Mouse (Mus musculus) hindbrain, embryonic 16.5 days (tissue): Measurements from ENCODE around the gene Arhgap23. TPM values are rescaled to one million over a fixed set of nuclear protein-coding genes. Genes with fewer than 3 reads are reported as not detected.
A peak's percentile ranks its signal among the peaks of the same experiment; 100 is the strongest.

ENCODE experiments used
- ATAC-seq: fragments of 200-750 bp; cut with Nextera tagmentation; 2 replicates; pipeline ENCODE4 v1.8.0; 2017; ENCODE audit warnings: moderate TSS enrichment, moderate library complexity
- H3K27ac ChIP-seq: fragments of 300-500 bp; sonication (generic); 2 replicates; pipeline ENCODE4 v1.5.1; 2014; ENCODE audit warnings: low read depth, mild to moderate bottlenecking, control low read depth, low read length, moderate library complexity
- H3K27me3 ChIP-seq: fragments of 300-500 bp; sonication (generic); replicated peaks from 2 replicates; pipeline ENCODE4 v1.6.1; 2014; ENCODE audit warnings: low read length; ENCODE audit not compliant: control insufficient read depth, insufficient read depth
- H3K36me3 ChIP-seq: fragments of 300-500 bp; sonication (generic); 2 replicates; pipeline ENCODE4 v1.6.1; 2014; ENCODE audit warnings: mild to moderate bottlenecking, low read length, moderate library complexity, mixed read lengths; ENCODE audit not compliant: control insufficient read depth, insufficient read depth
- H3K4me1 ChIP-seq: fragments of 300-500 bp; sonication (generic); 2 replicates; pipeline ENCODE4 v1.6.1; 2014; ENCODE audit warnings: low read depth, low read length; ENCODE audit not compliant: control insufficient read depth, insufficient read depth
- H3K4me2 ChIP-seq: fragments of 300-500 bp; sonication (generic); 2 replicates; pipeline ENCODE4 v1.6.1; 2014; ENCODE audit warnings: mild to moderate bottlenecking, low read length, control low read depth, moderate library complexity
- H3K4me3 ChIP-seq: fragments of 300-500 bp; sonication (generic); 2 replicates; pipeline ENCODE4 v1.5.1; 2014; ENCODE audit warnings: mild to moderate bottlenecking, low read length, control low read depth, moderate library complexity
- H3K9ac ChIP-seq: fragments of 300-500 bp; sonication (generic); 2 replicates; pipeline ENCODE4 v1.6.1; 2014; ENCODE audit warnings: low read depth, mild to moderate bottlenecking, control low read depth, low read length, moderate library complexity
- H3K9me3 ChIP-seq: fragments of 300-500 bp; sonication (generic); 2 replicates; pipeline ENCODE4 v1.6.1; 2014; ENCODE audit warnings: mild to moderate bottlenecking, low read length, moderate library complexity; ENCODE audit not compliant: control insufficient read depth
- whole genome bisulfite sequencing: fragments of 180-500 bp; shearing (Covaris S2); extraction: QIAGEN DNeasy Blood & Tissue Kit; methylation state at CpG from one replicate; pipeline ENCODE4 v1.1.7; 2014; 5-methylcytosine and 5-hydroxymethylcytosine counted together
- polyA plus RNA-seq: library from polyadenylated mRNA; unstranded; fragments of >200 nt; fragmentation: Nextera tagmentation; extraction: Ambion mirVana; gene quantifications from 2 replicates; pipeline ENCODE4 v1.2.1, GENCODE M21; 2015

The Arhgap23 gene
- polyA plus RNA-seq, 1 experiment from 2014 or later: 9.4 TPM

GRCm38 (mm10) chr11:97510966-97511660 lies 95.8 kb downstream of the Arhgap23 start:
- H3K9me3 ChIP-seq: no peaks in the 10 kb centered on the region
- WGBS: 21% methylated on average over 10 of the region's 10 CpGs
- H3K4me2 ChIP-seq: no peak overlapping the region; the same call in 1 of the 2 replicates
- peak overlapping the region; percentile 57; the same call in 1 of the 2 replicates for H3K27ac ChIP-seq
- H3K36me3 ChIP-seq: peaks cover 14% of the 10 kb centered on the region
- H3K4me1 ChIP-seq: peaks cover 15% of the 10 kb centered on the region
- H3K9ac ChIP-seq: no peak overlapping the region
- no peak for ATAC-seq
- H3K27me3 ChIP-seq: no peaks in the 10 kb centered on the region
- no peak overlapping the region for H3K4me3 ChIP-seq

- H3K4me2 ChIP-seq: peak overlapping the region; percentile 19; the same call in 1 of the 2 replicates
These were observed 96.5 kb downstream of the Arhgap23 start for GRCm38 (mm10) chr11:97511661-97512369.

GRCm38 (mm10) chr11:97512511-97512910 lies 97.2 kb downstream of the Arhgap23 start:
- H3K27me3 ChIP-seq: no peaks in the 10 kb centered on the region
- ATAC-seq: no peak
- no peak overlapping the region for H3K27ac ChIP-seq
- H3K4me2 ChIP-seq: 0 out of 2 replicates have a peak overlapping the region, but pooled peaks have one; percentile 19
- no peak overlapping the region for H3K4me3 ChIP-seq
- H3K9me3 ChIP-seq: no peaks in the 10 kb centered on the region
- WGBS: 28% methylated on average over 6 of the region's 6 CpGs
- peaks cover 15% of the 10 kb centered on the region for H3K4me1 ChIP-seq
- no peak overlapping the region; the same call in 1 of the 2 replicates for H3K9ac ChIP-seq
- peaks cover 15% of the 10 kb centered on the region for H3K36me3 ChIP-seq

More at GRCm38 (mm10) chr11:97511661-97512369, 96.5 kb downstream of the Arhgap23 start:
- Histone ChIP-seq H3K27ac (peak overlapping the region; percentile 57; the same call in 1 of the 2 replicates), H3K9ac (peak overlapping the region; percentile 2; the same call in 1 of the 2 replicates), H3K4me1 (peaks cover 15% of the 10 kb centered on the region), H3K36me3 (peaks cover 15% of the 10 kb centered on the region), H3K9me3 (no peaks in the 10 kb centered on the region), H3K27me3 (no peaks in the 10 kb centered on the region), H3K4me3 (no peak overlapping the region)
- ATAC-seq: no peak
- 35% methylated on average over 13 of the region's 13 CpGs for WGBS

- Histone ChIP-seq H3K4me3 (no peak overlapping the region), H3K27ac (no peak overlapping the region), H3K4me2 (no peak overlapping the region), H3K9me3 (no peaks in the 10 kb centered on the region), H3K27me3 (no peaks in the 10 kb centered on the region), H3K4me1 (peaks cover 15% of the 10 kb centered on the region), H3K9ac (no peak overlapping the region), H3K36me3 (peaks cover 19% of the 10 kb centered on the region)
- no peak for ATAC-seq
- 77% methylated on average over 3 of the region's 3 CpGs for WGBS
These were observed 97.7 kb downstream of the Arhgap23 start for GRCm38 (mm10) chr11:97513066-97513465.

- Histone ChIP-seq H3K4me1 (peaks cover 10% of the 10 kb centered on the region), H3K9me3 (no peaks in the 10 kb centered on the region), H3K27ac (no peak overlapping the region), H3K9ac (no peak overlapping the region), H3K4me2 (no peak overlapping the region), H3K36me3 (peaks cover 42% of the 10 kb centered on the region), H3K4me3 (no peak overlapping the region), H3K27me3 (no peaks in the 10 kb centered on the region)
- WGBS: 95% methylated on average over 7 of the region's 7 CpGs
- no peak for ATAC-seq
These were observed 105.2 kb downstream of the Arhgap23 start for GRCm38 (mm10) chr11:97520541-97520940.

GRCm38 (mm10) chr11:97521741-97522474 lies 106.6 kb downstream of the Arhgap23 start:
- ATAC-seq: no peak
- Histone ChIP-seq H3K4me3 (no peak overlapping the region), H3K9ac (no peak overlapping the region), H3K4me1 (peaks cover 10% of the 10 kb centered on the region), H3K27me3 (no peaks in the 10 kb centered on the region), H3K36me3 (peaks cover 38% of the 10 kb centered on the region), H3K27ac (no peak overlapping the region; the same call in 1 of the 2 replicates), H3K4me2 (no peak overlapping the region), H3K9me3 (no peaks in the 10 kb centered on the region)
- WGBS: 78% methylated on average over 29 of the region's 29 CpGs

GRCm38 (mm10) chr11:97523107-97523506 lies 107.8 kb downstream of the Arhgap23 start:
- H3K9me3 ChIP-seq: no peaks in the 10 kb centered on the region
- peaks cover 10% of the 10 kb centered on the region for H3K4me1 ChIP-seq
- H3K9ac ChIP-seq: peak overlapping the region; percentile 8; the same call in 1 of the 2 replicates
- H3K27ac ChIP-seq: no peak overlapping the region
- WGBS: 86% methylated on average over 14 of the region's 14 CpGs
- no peak overlapping the region for H3K4me3 ChIP-seq
- H3K36me3 ChIP-seq: peaks cover 34% of the 10 kb centered on the region
- no peaks in the 10 kb centered on the region for H3K27me3 ChIP-seq
- ATAC-seq: no peak
- no peak overlapping the region for H3K4me2 ChIP-seq

GRCm38 (mm10) chr11:97523827-97524261 lies 108.5 kb downstream of the Arhgap23 start:
- Histone ChIP-seq H3K9ac (peak overlapping the region; percentile 43), H3K36me3 (peaks cover 28% of the 10 kb centered on the region), H3K27ac (0 out of 2 replicates have a peak overlapping the region, but pooled peaks have one; percentile 23), H3K4me1 (peaks cover 10% of the 10 kb centered on the region), H3K27me3 (no peaks in the 10 kb centered on the region), H3K9me3 (no peaks in the 10 kb centered on the region), H3K4me3 (no peak overlapping the region), H3K4me2 (no peak overlapping the region)
- WGBS: 7% methylated on average over 1 of the region's 1 CpGs
- ATAC-seq: peak; percentile 58
